Mouse (Mus musculus) bone marrow, adult 2 months (tissue): ENCODE results near the gene Rtn1. TPM values are rescaled to one million over a fixed set of nuclear protein-coding genes. Genes with fewer than 3 reads are reported as not detected.

ENCODE experiments used
- H3K27ac ChIP-seq: fragments of 200-500 bp; 2 replicates; pipeline ENCODE4 v1.5.1; 2012; ENCODE audit warnings: low read depth, mild to moderate bottlenecking, control low read depth, inconsistent platforms, low read length; ENCODE audit not compliant: control insufficient read depth, poor library complexity, insufficient read depth
- H3K4me1 ChIP-seq: fragments of 200-500 bp; 2 replicates; pipeline ENCODE4 v1.6.1; 2011; ENCODE audit warnings: low read length; ENCODE audit not compliant: control insufficient read depth, insufficient read depth
- H3K4me3 ChIP-seq: fragments of 200-500 bp; replicated peaks from 2 replicates; pipeline ENCODE3; 2011; ENCODE audit warnings: mild to moderate bottlenecking, low read depth, low read length, control low read depth; ENCODE audit not compliant: control insufficient read depth
- CTCF ChIP-seq: fragments of 200-500 bp; IDR thresholded peaks from 2 replicates; pipeline ENCODE4 v1.5.1; 2011; ENCODE audit warnings: low read length, control low read depth; ENCODE audit not compliant: control insufficient read depth, insufficient read depth
- POLR2A ChIP-seq: fragments of 200-500 bp; IDR thresholded peaks from 2 replicates; pipeline ENCODE4 v1.6.1; 2011; ENCODE audit warnings: low read depth, mild to moderate bottlenecking, control low read depth, low read length, borderline replicate concordance; ENCODE audit not compliant: control insufficient read depth
- WGBS: fragments of 180-500 bp; shearing (Covaris S2); methylation state at CpG from one replicate; pipeline ENCODE4 v1.1.7; 2018; 5-methylcytosine and 5-hydroxymethylcytosine counted together
- polyA plus RNA-seq: library from polyadenylated mRNA; stranded (reverse); fragments of >200 nt; gene quantifications from 2 replicates; pipeline ENCODE4 v1.2.4, GENCODE M21; 2011; ENCODE audit warnings: low replicate concordance; ENCODE audit not compliant: missing spikeins, insufficient read depth, insufficient read length

Rtn1 gene
- polyA plus RNA-seq, 1 experiment: not detected

GRCm38 (mm10) chr12:72325025-72325424 is 83.8 kb downstream of the Rtn1 start:
- TF ChIP-seq CTCF (no peak), POLR2A (no peak)
- 71% methylated on average over 5 of the region's 5 CpGs for WGBS
- no peak overlapping the region for H3K4me3 ChIP-seq
- H3K27ac ChIP-seq: no peak overlapping the region
- H3K4me1 ChIP-seq: no peaks in the 10 kb centered on the region

DNA sequence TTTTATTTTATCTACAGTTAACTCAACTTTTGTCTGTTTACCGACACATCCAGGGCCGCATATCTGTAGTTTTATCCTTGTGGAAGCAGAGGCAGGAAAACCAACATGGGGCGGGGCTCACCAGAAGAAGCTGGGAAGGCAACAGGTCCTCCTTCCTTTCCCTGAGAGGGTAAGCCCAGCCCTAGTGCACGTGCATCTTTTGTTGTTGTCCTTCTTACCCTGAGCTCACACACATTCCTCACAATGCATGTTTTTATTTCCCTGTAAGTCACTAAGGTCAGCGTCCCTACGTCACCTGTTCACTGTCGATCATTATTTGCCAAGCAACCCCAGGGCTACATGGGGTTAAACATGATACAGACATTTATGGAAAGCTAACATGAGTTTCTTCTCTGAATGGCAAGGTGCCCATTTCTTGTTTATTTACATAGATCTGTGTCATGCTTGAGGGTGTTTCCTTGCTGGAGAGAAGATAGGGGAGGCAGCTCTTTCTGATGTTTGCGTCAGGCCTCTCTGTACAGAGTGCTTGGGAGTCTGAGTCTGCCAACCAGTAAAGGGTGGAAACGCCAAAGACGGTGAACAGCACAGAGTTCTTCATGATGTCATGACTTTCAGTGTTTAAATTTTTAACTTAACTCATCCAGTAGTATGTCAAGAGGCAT is 84.5 kb downstream of the Rtn1 start:
- Histone ChIP-seq H3K4me3 (no peak overlapping the region), H3K4me1 (no peaks in the 10 kb centered on the region), H3K27ac (no peak overlapping the region)
- TF ChIP-seq CTCF (no peak), POLR2A (no peak)
- WGBS: 74% methylated on average over 10 of the region's 10 CpGs

- TF ChIP-seq CTCF (no peak), POLR2A (no peak)
- H3K27ac ChIP-seq: no peak overlapping the region
- no peak overlapping the region for H3K4me3 ChIP-seq
- no peaks in the 10 kb centered on the region for H3K4me1 ChIP-seq
- 76% methylated on average over 4 of the region's 4 CpGs for WGBS
Observed at GRCm38 (mm10) chr12:72323778-72324177, 85.1 kb downstream of the Rtn1 start.

DNA sequence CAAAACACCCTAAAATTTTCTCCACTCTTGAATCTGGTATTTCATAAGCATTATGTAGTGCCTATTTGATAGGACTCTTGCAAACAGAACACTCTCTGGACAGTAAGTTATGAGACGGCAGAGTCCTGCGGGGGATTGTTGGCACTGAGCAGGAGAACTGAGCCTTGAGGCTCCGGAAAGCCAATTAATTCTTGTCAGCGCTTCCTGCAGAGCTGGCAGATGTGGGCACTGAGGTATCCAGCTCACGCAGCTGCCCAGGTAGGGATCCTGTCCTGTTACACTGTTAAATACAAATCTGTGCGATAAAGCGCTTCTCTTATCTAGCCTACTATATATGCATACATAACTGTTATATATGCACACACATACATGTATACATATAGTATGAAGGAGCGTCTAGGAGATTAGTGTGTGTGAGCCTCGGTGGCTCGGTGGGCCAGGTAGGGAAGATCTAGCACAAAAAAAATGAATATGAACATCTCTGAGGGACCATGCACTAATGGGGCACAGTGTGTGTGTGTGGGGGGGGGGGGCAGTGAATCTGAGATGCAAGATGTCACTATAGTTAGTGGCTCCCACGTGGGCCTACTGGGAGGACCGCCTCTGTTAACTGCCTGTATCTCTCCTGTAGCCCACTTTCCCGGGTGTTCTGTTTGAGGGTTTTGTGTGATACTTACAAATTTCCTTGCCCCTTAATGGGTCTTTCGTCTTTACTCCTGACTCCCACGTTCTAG is 93.0 kb downstream of the Rtn1 start:
- WGBS: 76% methylated on average over 15 of the region's 15 CpGs
- H3K4me3 ChIP-seq: no peak overlapping the region
- H3K4me1 ChIP-seq: no peaks in the 10 kb centered on the region
- TF ChIP-seq CTCF (no peak), POLR2A (no peak)
- H3K27ac ChIP-seq: no peak overlapping the region

GRCm38 (mm10) chr12:72310818-72311217 is 98.0 kb downstream of the Rtn1 start:
- TF ChIP-seq CTCF: no peak
- no peak for TF ChIP-seq POLR2A
- 69% methylated on average over 6 of the region's 6 CpGs for WGBS
- no peaks in the 10 kb centered on the region; the same call in 1 of the 2 replicates for H3K4me1 ChIP-seq
- no peak overlapping the region for H3K4me3 ChIP-seq
- no peak overlapping the region for H3K27ac ChIP-seq

DNA sequence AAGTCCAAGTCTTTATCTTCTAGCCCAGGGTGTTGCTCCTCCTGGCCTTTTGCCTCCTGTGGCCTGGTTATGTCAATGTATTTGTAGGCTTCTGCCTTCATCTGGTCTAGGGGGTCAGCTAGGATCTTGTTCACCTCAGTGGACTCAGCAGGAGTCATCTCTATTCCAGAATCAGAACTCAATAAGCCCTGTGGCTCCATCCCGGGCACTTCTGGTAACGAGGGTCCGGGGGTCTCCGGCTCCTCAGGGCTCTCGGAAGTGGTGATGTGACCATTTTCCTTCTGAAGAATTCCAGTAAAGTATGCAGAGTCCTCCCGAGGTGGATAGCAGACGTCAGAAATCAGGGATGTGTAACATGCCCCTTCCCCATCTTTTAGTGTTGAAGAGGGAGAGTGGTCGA is 100.3 kb downstream of the Rtn1 start:
- no peak overlapping the region for H3K4me3 ChIP-seq
- H3K4me1 ChIP-seq: no peaks in the 10 kb centered on the region; the same call in 1 of the 2 replicates
- TF ChIP-seq CTCF: no peak
- no peak for TF ChIP-seq POLR2A
- no peak overlapping the region for H3K27ac ChIP-seq
- 82% methylated on average over 8 of the region's 8 CpGs for WGBS

DNA sequence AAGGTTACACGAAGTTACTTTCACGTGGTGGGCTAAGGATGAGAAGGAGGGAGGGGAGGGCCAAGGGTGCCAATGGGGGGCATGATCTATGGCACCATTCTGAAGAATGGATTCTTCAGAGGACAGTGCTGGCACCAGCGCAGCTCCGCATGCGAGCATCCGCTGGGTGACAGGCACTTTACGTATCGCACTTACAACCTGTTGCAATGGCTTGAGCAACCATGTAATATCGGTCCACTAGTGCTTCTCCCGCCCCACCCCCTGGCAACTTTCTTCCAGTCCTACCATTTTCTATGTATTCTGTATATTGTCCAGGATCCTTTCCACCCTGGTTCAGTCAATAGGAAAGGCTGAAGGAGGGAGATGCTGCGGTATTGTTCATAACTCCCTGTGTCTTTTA is 102.6 kb downstream of the Rtn1 start:
- H3K4me3 ChIP-seq: no peak overlapping the region
- no peaks in the 10 kb centered on the region; the same call in 1 of the 2 replicates for H3K4me1 ChIP-seq
- H3K27ac ChIP-seq: no peak overlapping the region
- no peak for TF ChIP-seq CTCF
- TF ChIP-seq POLR2A: no peak
- 86% methylated on average over 11 of the region's 11 CpGs for WGBS

GRCm38 (mm10) chr12:72305421-72305820 is 103.4 kb downstream of the Rtn1 start:
- H3K4me3 ChIP-seq: no peak overlapping the region
- TF ChIP-seq CTCF (no peak), POLR2A (no peak)
- no peak overlapping the region for H3K27ac ChIP-seq
- H3K4me1 ChIP-seq: no peaks in the 10 kb centered on the region; the same call in 1 of the 2 replicates
- 65% methylated on average over 5 of the region's 5 CpGs for WGBS

DNA sequence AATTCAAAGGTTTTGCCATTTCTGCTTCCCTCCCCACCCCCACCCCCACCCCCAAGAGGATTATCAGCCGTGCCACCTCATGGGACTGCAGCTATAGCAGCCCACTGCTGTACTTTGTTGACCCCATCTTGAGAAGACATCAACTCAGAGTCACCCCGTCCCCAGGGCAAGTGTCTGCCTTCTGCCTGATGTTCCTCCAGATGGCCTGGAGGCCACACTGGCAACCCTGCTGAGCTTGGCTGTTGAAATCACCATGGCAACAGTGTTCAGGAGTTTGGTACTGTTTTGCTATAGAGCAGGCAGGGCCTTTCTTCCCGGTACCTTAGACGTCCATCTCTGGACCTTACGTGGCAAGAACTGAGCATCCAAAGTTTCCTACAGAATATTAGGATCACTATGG is 103.9 kb downstream of the Rtn1 start:
- Histone ChIP-seq H3K4me1 (no peaks in the 10 kb centered on the region; the same call in 1 of the 2 replicates), H3K27ac (no peak overlapping the region), H3K4me3 (no peak overlapping the region)
- WGBS: 70% methylated on average over 5 of the region's 5 CpGs
- TF ChIP-seq CTCF (no peak), POLR2A (no peak)
